Mouse (Mus musculus) ES-Bruce4 (cell line): ENCODE data around the gene Slc25a38. TPM values are rescaled to one million over a fixed set of nuclear protein-coding genes. Genes with fewer than 3 reads are reported as not detected.

Experiments
- H3K27ac ChIP-seq: 2 replicates; pipeline ENCODE4 v1.5.1; 2012; ENCODE audit warnings: low read length, inconsistent platforms; ENCODE audit not compliant: insufficient read depth
- H3K27me3 ChIP-seq: 2 replicates; pipeline ENCODE4 v1.6.1; 2012; ENCODE audit warnings: mild to moderate bottlenecking, low read length, inconsistent platforms; ENCODE audit not compliant: control insufficient read depth, poor library complexity, insufficient read depth, severe bottlenecking
- H3K36me3 ChIP-seq: 2 replicates; pipeline ENCODE4 v1.6.1; 2012; ENCODE audit warnings: inconsistent platforms, mild to moderate bottlenecking, low read length, moderate library complexity; ENCODE audit not compliant: control insufficient read depth, poor library complexity, insufficient read depth, severe bottlenecking
- H3K4me1 ChIP-seq: one replicate; pipeline ENCODE4 v1.8.1; 2011; ENCODE audit warnings: low read length; ENCODE audit not compliant: control insufficient read depth, insufficient read depth
- H3K4me3 ChIP-seq: 2 replicates; pipeline ENCODE4 v1.5.1; 2011; ENCODE audit warnings: low read depth, mild to moderate bottlenecking, low read length
- H3K9ac ChIP-seq: 2 replicates; pipeline ENCODE4 v1.6.1; 2012; ENCODE audit warnings: low read depth, mild to moderate bottlenecking, inconsistent platforms; ENCODE audit not compliant: poor library complexity, severe bottlenecking
- H3K9me3 ChIP-seq: replicated peaks from 2 replicates; pipeline ENCODE4 v1.6.1; 2012; ENCODE audit warnings: mild to moderate bottlenecking, low read length, inconsistent platforms; ENCODE audit not compliant: control insufficient read depth, poor library complexity, insufficient read depth, severe bottlenecking
- CTCF ChIP-seq: IDR thresholded peaks from one replicate; pipeline ENCODE4 v1.8.1; 2011; ENCODE audit warnings: low read depth, low read length
- EP300 ChIP-seq: IDR thresholded peaks from 2 replicates; pipeline ENCODE4 v1.6.1; 2011; ENCODE audit warnings: low read depth, low read length; ENCODE audit not compliant: insufficient read depth
- POLR2A ChIP-seq: IDR thresholded peaks from one replicate; pipeline ENCODE4 v1.8.1; 2011; ENCODE audit warnings: low read length; ENCODE audit not compliant: insufficient read depth
- polyA plus RNA-seq: library from polyadenylated mRNA; stranded (reverse); fragments of >200 nt; gene quantifications from 2 replicates; pipeline ENCODE4 v1.2.4, GENCODE M21; 2011; ENCODE audit warnings: low read depth; ENCODE audit not compliant: missing spikeins, insufficient read depth, insufficient read length

Slc25a38 gene
- polyA plus RNA-seq, 1 experiment = 15.7 TPM

GRCm38 (mm10) chr9:120081967-120082366, 28.2 kb upstream of the Slc25a38 start:
- Histone ChIP-seq H3K4me1 (no peaks in the 10 kb centered on the region), H3K27me3 (no peaks in the 10 kb centered on the region), H3K27ac (no peak overlapping the region), H3K4me3 (no peak overlapping the region), H3K9ac (no peak overlapping the region), H3K9me3 (0 out of 2 replicates have a peak, but pooled peaks cover 4% of the 10 kb centered on the region), H3K36me3 (no peaks in the 10 kb centered on the region)
- TF ChIP-seq POLR2A (no peak), EP300 (no peak), CTCF (no peak)

- H3K9me3 ChIP-seq = 0 out of 2 replicates have a peak, but pooled peaks cover 4% of the 10 kb centered on the region
- H3K4me3 ChIP-seq = no peak overlapping the region
- no peak overlapping the region for H3K9ac ChIP-seq
- no peaks in the 10 kb centered on the region for H3K27me3 ChIP-seq
- TF ChIP-seq EP300 (no peak), POLR2A (no peak), CTCF (no peak)
- no peaks in the 10 kb centered on the region for H3K36me3 ChIP-seq
- H3K27ac ChIP-seq = no peak overlapping the region
- H3K4me1 ChIP-seq = no peaks in the 10 kb centered on the region
Measured at GRCm38 (mm10) chr9:120082691-120083090, 27.5 kb upstream of the Slc25a38 start.

- H3K9me3 ChIP-seq = 0 out of 2 replicates have a peak, but pooled peaks cover 4% of the 10 kb centered on the region
- no peak overlapping the region for H3K4me3 ChIP-seq
- H3K9ac ChIP-seq = no peak overlapping the region
- no peak overlapping the region for H3K27ac ChIP-seq
- H3K27me3 ChIP-seq = no peaks in the 10 kb centered on the region
- no peaks in the 10 kb centered on the region for H3K36me3 ChIP-seq
- no peaks in the 10 kb centered on the region for H3K4me1 ChIP-seq
- TF ChIP-seq EP300 = no peak
- no peak for TF ChIP-seq CTCF
- no peak for TF ChIP-seq POLR2A
Measured at GRCm38 (mm10) chr9:120083158-120083894, 26.8 kb upstream of the Slc25a38 start.

- Histone ChIP-seq H3K9ac (no peak overlapping the region), H3K9me3 (peaks cover 4% of the 10 kb centered on the region; the same call in 1 of the 2 replicates), H3K4me1 (no peaks in the 10 kb centered on the region), H3K27me3 (no peaks in the 10 kb centered on the region), H3K27ac (no peak overlapping the region), H3K36me3 (no peaks in the 10 kb centered on the region), H3K4me3 (no peak overlapping the region)
- TF ChIP-seq EP300 = no peak
- no peak for TF ChIP-seq POLR2A
- TF ChIP-seq CTCF = no peak
Measured at GRCm38 (mm10) chr9:120084406-120084805, 25.8 kb upstream of the Slc25a38 start.

- Histone ChIP-seq H3K4me3 (no peak overlapping the region), H3K9ac (no peak overlapping the region), H3K9me3 (no peaks in the 10 kb centered on the region; the same call in 1 of the 2 replicates), H3K27ac (no peak overlapping the region), H3K36me3 (no peaks in the 10 kb centered on the region), H3K27me3 (no peaks in the 10 kb centered on the region), H3K4me1 (no peaks in the 10 kb centered on the region)
- no peak for TF ChIP-seq POLR2A
- peak; percentile 19 for TF ChIP-seq CTCF
Measured at GRCm38 (mm10) chr9:120089125-120089524, 21.0 kb upstream of the Slc25a38 start.

GRCm38 (mm10) chr9:120091086-120091485, 19.1 kb upstream of the Slc25a38 start:
- Histone ChIP-seq H3K27ac (no peak overlapping the region), H3K36me3 (no peaks in the 10 kb centered on the region), H3K4me1 (no peaks in the 10 kb centered on the region), H3K4me3 (no peak overlapping the region), H3K9me3 (no peaks in the 10 kb centered on the region; the same call in 1 of the 2 replicates), H3K27me3 (no peaks in the 10 kb centered on the region), H3K9ac (no peak overlapping the region)
- no peak for TF ChIP-seq EP300
- TF ChIP-seq CTCF = no peak
- TF ChIP-seq POLR2A = no peak
